Mouse (Mus musculus): ENCODE results near the gene Fndc3b. TPM values are rescaled to one million over a fixed set of nuclear protein-coding genes. Genes with fewer than 3 reads are reported as not detected.

Fndc3b gene
- 38.6 TPM for polyA plus RNA-seq (2014; fragmentation: Illumina TruSeq; extraction: RNeasy Lipid Tissue Mini Kit (QIAGEN cat#74804); ENCODE audit: low read depth, low replicate concordance)

GRCm38 (mm10) chr3:27710648-27711428 is at the start of gene Fndc3b:
TSS of gene Fndc3b (minus strand) at chr3:27711307.

GRCm38 (mm10) chr3:27371276-27371621 is 339.9 kb downstream of the Fndc3b start, which contains the start of gene Ghsr:
TSS of gene Ghsr (plus strand) at chr3:27371351.

Other genes starting within 250 kb of the Fndc3b start
- gene Tmem212, start 185.1 kb upstream of the Fndc3b start, polyA plus RNA-seq (2014; fragmentation: Illumina TruSeq; extraction: RNeasy Lipid Tissue Mini Kit (QIAGEN cat#74804); ENCODE audit: low read depth, low replicate concordance), result 15.4 TPM
- gene Pld1, start 227.4 kb upstream of the Fndc3b start, polyA plus RNA-seq (2014; fragmentation: Illumina TruSeq; extraction: RNeasy Lipid Tissue Mini Kit (QIAGEN cat#74804); ENCODE audit: low read depth, low replicate concordance), result 6.9 TPM

All from adipose tissue, adult 10 weeks (tissue).